Mouse (Mus musculus) left cerebral cortex, adult 8-10 months (tissue): Measurements from ENCODE around the gene Magohb. TPM values are rescaled to one million over a fixed set of nuclear protein-coding genes. Genes with fewer than 3 reads are reported as not detected.

Source experiments
- DNase-seq, 2 experiments: peaks; one replicate each; pipeline ENCODE4 v3.0.0; 2022; ENCODE audit warnings: low spot score in 2 of 2
- total RNA-seq, 4 experiments: library from RNA; stranded (reverse); gene quantifications; 2 replicates each; pipeline ENCODE4 v1.2.4; 2022

Gene Magohb
- total RNA-seq, 4 experiments from 2014 or later, result 8.9 to 11.6 (median 9.6) TPM

DNA sequence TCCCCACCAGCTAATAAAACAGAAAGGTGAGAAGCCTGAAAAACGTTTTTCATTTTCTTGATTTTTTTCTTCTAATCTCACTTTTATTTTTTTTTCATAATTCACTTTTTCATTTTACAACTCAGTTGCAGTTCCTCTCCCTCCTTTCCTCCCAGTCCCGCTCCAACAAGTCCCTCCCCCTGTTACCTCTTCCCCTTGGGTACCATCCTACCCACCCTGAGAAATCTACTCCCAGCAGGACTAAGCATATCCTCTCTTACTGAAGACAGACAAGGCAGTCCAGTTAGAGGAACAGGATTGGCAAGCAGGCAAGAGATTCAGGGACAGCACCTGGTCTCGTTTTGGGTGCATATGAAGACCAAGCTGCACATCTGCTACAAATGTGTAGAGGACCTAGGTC, 30.3 kb downstream of the Magohb start:
- no peak for DNase-seq

DNA sequence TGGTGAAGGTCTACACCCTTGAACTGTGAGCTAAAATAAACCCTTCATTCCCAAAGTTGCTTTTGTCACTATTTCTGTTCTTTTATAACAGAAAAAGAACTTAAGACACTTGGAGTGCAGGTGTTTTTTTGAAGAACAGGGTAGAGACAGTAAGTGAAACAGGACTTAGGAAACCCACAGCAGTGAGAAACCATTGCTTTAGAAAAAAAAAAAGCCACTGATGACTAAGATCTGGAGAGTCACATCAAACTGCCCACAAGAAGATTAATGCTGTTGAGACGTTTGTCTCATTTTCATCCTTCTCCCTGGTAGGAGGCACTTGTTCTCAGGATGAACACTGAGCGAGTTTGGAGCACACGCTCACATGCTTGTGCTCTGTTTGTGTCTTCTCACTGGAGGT, 31.0 kb downstream of the Magohb start:
- no peak for DNase-seq

DNA sequence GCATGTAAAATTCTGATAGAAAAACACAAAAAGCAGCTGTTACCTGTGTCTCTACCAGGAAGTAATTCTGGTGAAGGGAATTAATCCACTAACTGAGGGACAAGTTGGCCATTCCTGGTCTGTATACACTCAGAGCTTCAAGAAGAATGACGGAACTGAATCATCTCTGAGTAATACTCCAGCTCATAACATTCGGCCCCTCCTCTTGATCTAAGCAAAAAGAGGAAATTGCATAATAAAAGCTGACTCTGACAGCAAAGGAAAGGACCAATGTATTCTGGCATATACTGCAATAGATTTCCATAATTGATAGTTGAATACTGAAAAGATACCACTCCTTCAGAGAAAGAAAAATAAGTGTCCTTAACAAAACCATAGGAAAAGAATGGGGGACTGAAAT, 45.8 kb downstream of the Magohb start, which contains the start of gene Klra2:
TSS of gene Klra2 (minus strand) at position 157 of the 400 bp plus-strand sequence.
- DNase-seq, result no peak

DNA sequence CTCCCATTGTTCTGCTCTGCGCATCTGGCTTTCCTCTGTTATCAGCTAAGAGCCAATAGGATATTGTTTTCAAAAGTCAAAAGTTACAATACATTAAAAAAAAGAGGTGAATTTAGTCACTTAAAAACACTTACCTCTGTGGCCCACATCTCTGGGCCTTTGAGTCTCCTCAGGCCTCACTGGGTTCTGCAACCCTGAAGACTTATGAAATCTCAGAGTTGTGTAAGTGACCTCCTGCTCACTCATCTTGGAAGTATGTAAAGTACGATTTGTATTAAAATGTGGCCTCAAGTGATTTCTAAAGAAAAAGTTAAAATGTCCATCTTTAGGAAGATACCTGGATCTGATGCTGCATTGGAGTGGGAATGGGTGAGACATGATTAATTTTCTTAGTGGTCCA, 48.0 kb downstream of the Magohb start:
- no peak for DNase-seq

Other genes starting within 250 kb of the Magohb start
- gene Klra2, start 45.9 kb downstream of the Magohb start, total RNA-seq, result under 1 TPM; 0.35 to 0.98 (median 0.71) TPM
- gene Styk1, start 60.4 kb upstream of the Magohb start, total RNA-seq, result under 1 TPM in 3 of 4 experiments, not detected in 1; 0.21 to 0.48 (median 0.46) TPM
- gene Ybx3, start 95.2 kb upstream of the Magohb start, total RNA-seq, result 10 to 100 TPM; 35.8 to 47.8 (median 38.5) TPM
- gene 5430401F13Rik, start 193.2 kb upstream of the Magohb start, total RNA-seq, result not detected
- not detected for gene Gm6619, start 193.2 kb upstream of the Magohb start, total RNA-seq